Mouse (Mus musculus) CH12.LX (cell line): ENCODE data around the gene Stat1.

Experiments
- POLR2AphosphoS2 ChIP-seq: IDR thresholded peaks from 2 replicates; pipeline ENCODE4 v1.6.1; 2011; ENCODE audit warnings: low read depth, low read length, improper control_type of control experiment
- SIN3A ChIP-seq: IDR thresholded peaks from 2 replicates; pipeline ENCODE4 v1.6.1; 2012; ENCODE audit warnings: low read length, improper control_type of control experiment, inconsistent platforms
- ZC3H11A ChIP-seq: IDR thresholded peaks from 2 replicates; pipeline ENCODE4 v1.6.1; 2012; ENCODE audit warnings: low read depth, mild to moderate bottlenecking, inconsistent platforms, low read length, improper control_type of control experiment

GRCm38 (mm10) chr1:52182992-52183391 is 63.8 kb downstream of the Stat1 start:
- TF ChIP-seq POLR2AphosphoS2 = no peak
- no peak for TF ChIP-seq ZC3H11A
- no peak for TF ChIP-seq SIN3A
